Mouse (Mus musculus) hindbrain, embryonic 13.5 days (tissue): ENCODE data around the gene Prpf6. TPM values are rescaled to one million over a fixed set of nuclear protein-coding genes. Genes with fewer than 3 reads are reported as not detected.

Experiments
- microRNA-seq: library from miRNA; unstranded; fragments of <30 nt; microRNA quantifications from one replicate; pipeline ENCODE4, GENCODE M21; 2016
- polyA plus RNA-seq: library from polyadenylated mRNA; unstranded; fragments of >200 nt; fragmentation: Nextera tagmentation; extraction: Ambion mirVana; gene quantifications from 2 replicates; pipeline ENCODE4 v1.2.1, GENCODE M21; 2015

The Prpf6 gene
- polyA plus RNA-seq, 1 experiment from 2014 or later, result 63.7 TPM

Small RNA genes within 50 kb of the gene (microRNA-seq; reads per million reads assigned to microRNA genes)
- not detected for gene Mir7006

Other genes with a start within 250 kb of the Prpf6 start
- 69.2 and 69.8 TPM in 2 replicates for gene Zgpat, start 226.9 kb upstream of the Prpf6 start, polyA plus RNA-seq
- 87.8 and 88.4 TPM in 2 replicates for gene Arfrp1, start 226.5 kb upstream of the Prpf6 start, polyA plus RNA-seq
- gene Lime1, start 211.8 kb upstream of the Prpf6 start, polyA plus RNA-seq, result 43.7 and 45.0 TPM in 2 replicates
- gene Zbtb46, start 132.4 kb upstream of the Prpf6 start, polyA plus RNA-seq, result 22.4 and 23.5 TPM in 2 replicates
- gene Abhd16b, start 98.7 kb upstream of the Prpf6 start, polyA plus RNA-seq, result 0.10 TPM in 1 of 2 replicates, not detected in the other
- 116 and 121 TPM in 2 replicates for gene Tpd52l2, start 94.7 kb upstream of the Prpf6 start, polyA plus RNA-seq
- gene Dnajc5, start 71.4 kb upstream of the Prpf6 start, polyA plus RNA-seq, result 206 and 217 TPM in 2 replicates
- gene Uckl1, start 7.0 kb upstream of the Prpf6 start, polyA plus RNA-seq, result 61.3 and 67.1 TPM in 2 replicates
- 68.0 and 74.1 TPM in 2 replicates for gene Zfp512b, start 935 bp downstream of the Prpf6 start, polyA plus RNA-seq
- 169 and 175 TPM in 2 replicates for gene Samd10, start 7.3 kb downstream of the Prpf6 start, polyA plus RNA-seq
- gene Gm29797, start 65.2 kb downstream of the Prpf6 start, polyA plus RNA-seq, result 0.27 TPM in 1 of 2 replicates, not detected in the other
- 19.1 and 20.2 TPM in 2 replicates for gene Sox18, start 79.8 kb downstream of the Prpf6 start, polyA plus RNA-seq
- 36.0 and 42.4 TPM in 2 replicates for gene Tcea2, start 88.4 kb downstream of the Prpf6 start, polyA plus RNA-seq
- gene Rgs19, start 102.1 kb downstream of the Prpf6 start, polyA plus RNA-seq, result 43.6 and 44.4 TPM in 2 replicates
- gene Lkaaear1, start 106.6 kb downstream of the Prpf6 start, polyA plus RNA-seq, result not detected in 2 replicates
- 79.2 and 83.9 TPM in 2 replicates for gene Oprl1, start 123.1 kb downstream of the Prpf6 start, polyA plus RNA-seq
- 35.0 and 36.2 TPM in 2 replicates for gene Myt1, start 171.5 kb downstream of the Prpf6 start, polyA plus RNA-seq
- 33.6 and 35.0 TPM in 2 replicates for gene Pcmtd2, start 246.0 kb downstream of the Prpf6 start, polyA plus RNA-seq